Mouse (Mus musculus): Measurements from ENCODE around the gene Tomm70a.

DNA sequence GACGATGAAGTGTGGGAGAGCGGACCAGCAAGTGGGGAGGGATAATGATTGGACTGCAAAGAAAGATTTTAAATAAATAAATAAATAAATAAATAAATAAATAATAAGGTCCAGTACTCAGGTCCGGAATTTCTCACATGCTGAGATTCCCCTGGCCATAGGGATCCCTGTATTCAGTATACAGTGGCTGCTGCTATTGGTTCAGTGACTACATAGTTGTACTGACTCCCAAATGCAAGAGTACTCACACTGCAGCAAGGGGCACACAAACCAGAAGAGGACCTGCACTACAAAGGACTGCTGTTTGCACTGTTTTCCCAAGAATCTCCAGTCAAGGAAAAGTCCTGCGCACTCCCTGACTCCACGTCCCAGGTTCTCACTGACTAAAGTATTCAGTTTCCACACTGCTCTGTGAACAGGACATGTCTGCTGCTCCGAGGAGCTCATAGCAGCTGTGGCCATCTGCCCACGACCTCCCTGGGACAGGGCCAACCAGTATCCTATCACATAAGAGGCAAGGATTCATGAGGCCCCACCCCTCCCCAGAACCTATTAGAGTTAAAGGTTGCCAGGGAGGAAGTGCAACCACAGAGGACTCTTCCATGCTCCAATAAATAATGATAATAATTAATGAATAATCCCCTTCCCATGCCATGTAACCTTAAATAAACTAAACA lies 22.9 kb upstream of the Tomm70a start:
- TF ChIP-seq GATA1 (IDR thresholded peaks at IDR 0.05; ENCODE audit: borderline replicate concordance, low read length): no peak
- TF ChIP-seq FLI1 (IDR thresholded peaks at IDR 0.05; ENCODE audit: low read length): no peak
